Mouse (Mus musculus): Measurements from ENCODE around the gene Serpinb6c. TPM values are rescaled to one million over a fixed set of nuclear protein-coding genes. Genes with fewer than 3 reads are reported as not detected.

The Serpinb6c gene
- polyA plus RNA-seq, 1 experiment from 2014 or later: 0.23 TPM

DNA sequence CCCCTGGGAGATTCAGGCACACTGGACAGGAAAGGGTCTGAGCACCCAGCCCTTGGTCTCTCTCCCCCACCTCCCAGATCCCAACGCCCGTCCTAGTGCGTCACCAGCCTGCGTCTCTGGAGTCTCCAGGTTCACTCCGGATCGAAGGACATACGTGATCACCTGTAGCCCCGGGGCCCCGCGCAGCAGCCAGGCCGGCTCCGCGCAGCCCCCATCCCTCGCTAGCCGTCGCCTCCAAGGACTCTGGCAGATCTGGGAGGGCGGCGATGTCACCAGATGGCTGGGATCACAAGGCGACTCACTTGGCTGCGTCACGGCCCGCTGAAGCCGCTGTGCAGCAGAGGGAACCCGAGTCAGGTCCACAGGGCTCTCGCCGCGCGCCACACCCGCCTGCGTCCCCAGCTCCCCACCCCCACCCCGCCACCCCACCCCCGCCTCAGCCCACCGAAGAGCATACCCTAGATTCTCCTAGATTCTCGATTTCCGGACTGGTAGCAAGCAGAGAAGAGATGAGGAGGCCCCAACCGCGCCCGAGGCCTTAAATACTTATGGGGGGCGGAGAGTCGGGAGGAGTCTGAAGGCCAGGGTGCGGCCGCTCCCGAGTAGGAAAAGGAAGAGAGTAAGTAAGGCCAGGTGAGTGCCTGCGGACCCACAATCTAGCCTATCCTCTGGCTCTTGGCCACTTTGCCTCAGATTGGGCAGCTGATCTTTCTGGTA, 30.1 kb upstream of the Serpinb6c start:
- Histone ChIP-seq H3K27me3 (ENCODE audit: control insufficient read depth, insufficient read depth, low read length) (no peaks in the 10 kb centered on the region), H3K4me2 (ENCODE audit: low read depth, low read length) (peak overlapping the region; percentile 76), H3K9ac (replicated peaks; ENCODE audit: low read depth, low read length) (peak overlapping the region; percentile 79), H3K4me1 (ENCODE audit: control insufficient read depth, insufficient read depth, low read length) (0 out of 2 replicates have a peak, but pooled peaks cover 4% of the 10 kb centered on the region), H3K36me3 (ENCODE audit: control insufficient read depth, insufficient read depth, low read length) (no peaks in the 10 kb centered on the region), H3K4me3 (ENCODE audit: low read depth, low read length) (peak overlapping the region; percentile 50), H3K9me3 (ENCODE audit: control insufficient read depth, low read length) (no peaks in the 10 kb centered on the region), H3K27ac (ENCODE audit: low read depth, low read length) (no peak overlapping the region)
- peak; percentile 92 for ATAC-seq (ENCODE audit: low read depth)
- WGBS: under 1% methylated on average over 44 of the region's 44 CpGs

DNA sequence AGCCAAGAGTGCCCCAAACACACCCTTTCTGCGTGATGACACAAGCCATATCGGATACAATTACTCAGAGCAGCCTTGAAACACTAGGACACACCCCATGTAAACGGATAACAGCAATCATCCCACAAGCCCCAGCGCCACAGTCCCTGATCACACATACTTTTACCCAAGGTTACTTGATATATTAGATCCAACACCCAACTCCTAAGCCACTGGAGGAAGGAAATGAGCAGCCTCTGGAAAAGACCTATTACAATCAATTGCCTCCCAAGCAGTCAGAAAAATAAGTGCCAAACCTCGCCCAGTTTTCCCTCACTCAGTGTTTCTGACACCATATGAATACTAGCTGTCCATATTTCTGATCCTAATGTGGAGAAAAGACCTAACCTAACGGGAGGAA, 29.2 kb upstream of the Serpinb6c start:
- H3K36me3 ChIP-seq (ENCODE audit: control insufficient read depth, insufficient read depth, low read length): no peaks in the 10 kb centered on the region
- no peak overlapping the region for H3K27ac ChIP-seq (ENCODE audit: low read depth, low read length)
- H3K4me2 ChIP-seq (ENCODE audit: low read depth, low read length): peak overlapping the region; percentile 76; the same call in 1 of the 2 replicates
- H3K27me3 ChIP-seq (ENCODE audit: control insufficient read depth, insufficient read depth, low read length): no peaks in the 10 kb centered on the region
- no peaks in the 10 kb centered on the region for H3K9me3 ChIP-seq (ENCODE audit: control insufficient read depth, low read length)
- no peak overlapping the region for H3K9ac ChIP-seq (replicated peaks; ENCODE audit: low read depth, low read length)
- ATAC-seq (ENCODE audit: low read depth): no peak
- 0 out of 2 replicates have a peak, but pooled peaks cover 4% of the 10 kb centered on the region for H3K4me1 ChIP-seq (ENCODE audit: control insufficient read depth, insufficient read depth, low read length)
- WGBS: 84% methylated on average over 6 of the region's 6 CpGs
- H3K4me3 ChIP-seq (ENCODE audit: low read depth, low read length): no peak overlapping the region

GRCm38 (mm10) chr13:33930912-33931311, 25.4 kb upstream of the Serpinb6c start:
- 89% methylated on average over 3 of the region's 3 CpGs for WGBS
- no peak overlapping the region for H3K27ac ChIP-seq (ENCODE audit: low read depth, low read length)
- no peak for ATAC-seq (ENCODE audit: low read depth)
- no peaks in the 10 kb centered on the region for H3K9me3 ChIP-seq (ENCODE audit: control insufficient read depth, low read length)
- H3K27me3 ChIP-seq (ENCODE audit: control insufficient read depth, insufficient read depth, low read length): no peaks in the 10 kb centered on the region
- no peaks in the 10 kb centered on the region for H3K36me3 ChIP-seq (ENCODE audit: control insufficient read depth, insufficient read depth, low read length)
- 0 out of 2 replicates have a peak, but pooled peaks cover 4% of the 10 kb centered on the region for H3K4me1 ChIP-seq (ENCODE audit: control insufficient read depth, insufficient read depth, low read length)
- no peak overlapping the region for H3K4me2 ChIP-seq (ENCODE audit: low read depth, low read length)
- H3K4me3 ChIP-seq (ENCODE audit: low read depth, low read length): no peak overlapping the region
- H3K9ac ChIP-seq (replicated peaks; ENCODE audit: low read depth, low read length): no peak overlapping the region

DNA sequence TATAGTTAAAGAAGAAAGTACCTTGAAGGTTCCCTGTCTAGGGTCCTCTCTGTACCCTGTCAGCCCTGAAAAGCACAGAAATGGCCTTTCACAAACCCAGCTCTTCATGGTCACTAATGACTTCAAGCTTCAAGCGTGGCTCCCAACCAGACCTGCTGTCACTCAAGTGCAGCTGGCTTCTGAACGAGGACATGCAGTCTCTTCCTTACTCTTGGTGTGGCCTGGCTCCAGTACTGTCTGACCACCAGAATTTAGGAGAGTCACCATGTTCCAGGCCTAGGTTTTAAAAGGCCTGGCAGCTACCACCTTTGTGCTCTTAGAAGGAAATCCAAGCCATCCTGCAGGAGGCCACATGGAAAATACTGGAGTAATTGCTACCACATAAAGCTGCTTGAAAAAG, 24.8 kb upstream of the Serpinb6c start:
- H3K27me3 ChIP-seq (ENCODE audit: control insufficient read depth, insufficient read depth, low read length): no peaks in the 10 kb centered on the region
- H3K9ac ChIP-seq (replicated peaks; ENCODE audit: low read depth, low read length): no peak overlapping the region
- no peak overlapping the region for H3K4me2 ChIP-seq (ENCODE audit: low read depth, low read length)
- no peak overlapping the region for H3K4me3 ChIP-seq (ENCODE audit: low read depth, low read length)
- 0 out of 2 replicates have a peak, but pooled peaks cover 2% of the 10 kb centered on the region for H3K4me1 ChIP-seq (ENCODE audit: control insufficient read depth, insufficient read depth, low read length)
- WGBS: 79% methylated on average over 2 of the region's 2 CpGs
- H3K9me3 ChIP-seq (ENCODE audit: control insufficient read depth, low read length): no peaks in the 10 kb centered on the region
- ATAC-seq (ENCODE audit: low read depth): no peak
- no peaks in the 10 kb centered on the region for H3K36me3 ChIP-seq (ENCODE audit: control insufficient read depth, insufficient read depth, low read length)
- H3K27ac ChIP-seq (ENCODE audit: low read depth, low read length): no peak overlapping the region

DNA sequence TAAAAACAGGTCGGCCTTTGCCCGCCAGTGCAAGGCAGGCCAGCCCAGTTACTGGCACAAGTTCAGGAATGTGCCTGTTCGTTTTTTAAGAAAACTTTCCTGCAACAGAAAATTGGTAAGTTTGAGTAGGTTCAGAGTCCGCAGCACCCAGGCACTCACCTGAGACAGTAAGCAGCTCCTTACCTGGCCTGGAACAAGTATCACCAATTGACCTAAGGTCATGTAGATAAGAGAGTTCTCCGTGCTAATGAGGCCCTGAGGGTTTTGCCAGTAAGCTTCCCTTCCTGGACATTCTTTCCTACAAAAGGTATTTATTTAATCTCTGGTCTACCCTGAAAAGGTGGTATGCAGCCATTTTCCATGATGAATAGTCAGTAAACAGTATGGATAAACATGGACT, 16.2 kb upstream of the Serpinb6c start:
- H3K4me2 ChIP-seq (ENCODE audit: low read depth, low read length): no peak overlapping the region
- no peaks in the 10 kb centered on the region for H3K9me3 ChIP-seq (ENCODE audit: control insufficient read depth, low read length)
- no peaks in the 10 kb centered on the region; the same call in 1 of the 2 replicates for H3K36me3 ChIP-seq (ENCODE audit: control insufficient read depth, insufficient read depth, low read length)
- no peak overlapping the region for H3K9ac ChIP-seq (replicated peaks; ENCODE audit: low read depth, low read length)
- no peak overlapping the region for H3K27ac ChIP-seq (ENCODE audit: low read depth, low read length)
- ATAC-seq (ENCODE audit: low read depth): no peak
- H3K4me1 ChIP-seq (ENCODE audit: control insufficient read depth, insufficient read depth, low read length): no peaks in the 10 kb centered on the region
- WGBS: 94% methylated on average over 5 of the region's 5 CpGs
- no peaks in the 10 kb centered on the region for H3K27me3 ChIP-seq (ENCODE audit: control insufficient read depth, insufficient read depth, low read length)
- H3K4me3 ChIP-seq (ENCODE audit: low read depth, low read length): no peak overlapping the region

GRCm38 (mm10) chr13:33921041-33921440, 15.5 kb upstream of the Serpinb6c start:
- H3K27ac ChIP-seq (ENCODE audit: low read depth, low read length): no peak overlapping the region
- H3K4me3 ChIP-seq (ENCODE audit: low read depth, low read length): no peak overlapping the region
- no peaks in the 10 kb centered on the region for H3K27me3 ChIP-seq (ENCODE audit: control insufficient read depth, insufficient read depth, low read length)
- 90% methylated on average over 6 of the region's 6 CpGs for WGBS
- no peak overlapping the region for H3K9ac ChIP-seq (replicated peaks; ENCODE audit: low read depth, low read length)
- ATAC-seq (ENCODE audit: low read depth): no peak
- H3K4me1 ChIP-seq (ENCODE audit: control insufficient read depth, insufficient read depth, low read length): no peaks in the 10 kb centered on the region
- no peak overlapping the region for H3K4me2 ChIP-seq (ENCODE audit: low read depth, low read length)
- H3K9me3 ChIP-seq (ENCODE audit: control insufficient read depth, low read length): no peaks in the 10 kb centered on the region
- H3K36me3 ChIP-seq (ENCODE audit: control insufficient read depth, insufficient read depth, low read length): no peaks in the 10 kb centered on the region; the same call in 1 of the 2 replicates

DNA sequence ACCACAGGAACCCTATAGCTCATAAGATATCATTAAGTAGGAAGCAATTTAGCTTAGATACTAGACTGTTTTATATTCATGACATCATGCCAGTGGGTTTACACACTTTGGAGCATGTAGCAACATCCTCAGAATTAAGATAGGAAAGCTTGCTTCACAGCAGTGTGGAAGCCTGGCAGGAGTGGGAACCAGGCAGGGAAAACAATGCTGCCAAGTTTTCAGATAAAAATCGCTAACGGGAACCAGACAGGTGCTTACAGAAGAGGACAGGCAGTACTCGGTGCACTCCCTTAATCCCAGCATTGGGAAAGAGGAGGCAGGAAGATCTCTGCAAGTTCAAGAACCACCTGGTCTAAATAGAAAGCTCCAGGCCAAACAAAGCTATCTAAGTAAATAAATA, 1.3 kb upstream of the Serpinb6c start:
- 84% methylated on average over 3 of the region's 3 CpGs for WGBS
- Histone ChIP-seq H3K4me2 (ENCODE audit: low read depth, low read length) (no peak overlapping the region), H3K4me1 (ENCODE audit: control insufficient read depth, insufficient read depth, low read length) (no peaks in the 10 kb centered on the region), H3K27ac (ENCODE audit: low read depth, low read length) (no peak overlapping the region), H3K9me3 (ENCODE audit: control insufficient read depth, low read length) (no peaks in the 10 kb centered on the region), H3K9ac (replicated peaks; ENCODE audit: low read depth, low read length) (no peak overlapping the region), H3K36me3 (ENCODE audit: control insufficient read depth, insufficient read depth, low read length) (no peaks in the 10 kb centered on the region), H3K4me3 (ENCODE audit: low read depth, low read length) (no peak overlapping the region), H3K27me3 (ENCODE audit: control insufficient read depth, insufficient read depth, low read length) (no peaks in the 10 kb centered on the region)
- no peak for ATAC-seq (ENCODE audit: low read depth)

DNA sequence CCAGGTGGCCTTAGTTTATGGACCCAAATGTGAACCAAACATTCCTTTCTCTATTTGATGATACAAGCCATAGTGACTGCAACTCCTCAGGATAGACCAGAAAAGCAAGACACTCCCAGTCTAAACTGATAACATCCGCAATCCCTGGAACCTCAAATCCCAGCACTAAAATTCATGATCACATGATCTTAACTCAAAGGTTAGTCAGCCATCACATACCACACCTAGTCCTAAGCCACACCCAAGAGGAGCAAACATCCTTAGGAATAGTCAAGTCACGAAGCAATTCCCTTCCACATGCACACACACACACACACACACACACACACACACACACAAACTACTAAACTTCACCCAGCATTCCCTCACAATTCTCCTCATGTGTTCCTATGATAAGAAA, 2.2 kb downstream of the Serpinb6c start:
- Histone ChIP-seq H3K36me3 (ENCODE audit: control insufficient read depth, insufficient read depth, low read length) (no peaks in the 10 kb centered on the region), H3K4me3 (ENCODE audit: low read depth, low read length) (no peak overlapping the region), H3K27ac (ENCODE audit: low read depth, low read length) (no peak overlapping the region), H3K4me1 (ENCODE audit: control insufficient read depth, insufficient read depth, low read length) (no peaks in the 10 kb centered on the region), H3K9me3 (ENCODE audit: control insufficient read depth, low read length) (no peaks in the 10 kb centered on the region), H3K27me3 (ENCODE audit: control insufficient read depth, insufficient read depth, low read length) (no peaks in the 10 kb centered on the region), H3K4me2 (ENCODE audit: low read depth, low read length) (no peak overlapping the region), H3K9ac (replicated peaks; ENCODE audit: low read depth, low read length) (no peak overlapping the region)
- no peak for ATAC-seq (ENCODE audit: low read depth)
- 88% methylated on average over 2 of the region's 2 CpGs for WGBS

DNA sequence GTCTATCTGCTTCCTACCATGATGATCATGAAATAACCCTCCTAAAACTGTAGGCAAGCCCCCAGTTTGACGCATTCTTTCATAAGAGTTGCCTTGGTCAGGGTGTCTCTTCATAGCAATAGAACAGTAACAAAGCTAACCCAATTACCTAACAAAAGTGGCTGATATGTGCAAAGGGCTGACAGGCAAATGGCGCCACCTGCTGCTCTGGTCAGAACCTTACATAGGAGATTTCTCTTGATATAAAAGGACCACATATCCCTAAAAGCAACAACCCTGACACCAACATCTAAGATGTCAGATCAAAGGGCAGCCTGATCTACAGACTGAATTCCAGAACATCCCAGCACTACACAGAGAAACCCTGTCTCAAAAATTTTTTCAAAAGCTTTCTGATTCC, 11.3 kb downstream of the Serpinb6c start:
- Histone ChIP-seq H3K27ac (ENCODE audit: low read depth, low read length) (no peak overlapping the region), H3K4me1 (ENCODE audit: control insufficient read depth, insufficient read depth, low read length) (no peaks in the 10 kb centered on the region), H3K9me3 (ENCODE audit: control insufficient read depth, low read length) (no peaks in the 10 kb centered on the region), H3K9ac (replicated peaks; ENCODE audit: low read depth, low read length) (no peak overlapping the region), H3K27me3 (ENCODE audit: control insufficient read depth, insufficient read depth, low read length) (no peaks in the 10 kb centered on the region), H3K4me2 (ENCODE audit: low read depth, low read length) (no peak overlapping the region), H3K4me3 (ENCODE audit: low read depth, low read length) (no peak overlapping the region), H3K36me3 (ENCODE audit: control insufficient read depth, insufficient read depth, low read length) (no peaks in the 10 kb centered on the region)
- 52% methylated on average over 2 of the region's 2 CpGs for WGBS
- ATAC-seq (ENCODE audit: low read depth): no peak

All from neural tube, embryonic 14.5 days (tissue).